Mouse (Mus musculus) R1 (cell line): ENCODE results near the gene Mvb12b.

Experiments
- DNase-seq: peaks from one replicate; pipeline ENCODE4 v3.0.0-alpha.2; 2018; ENCODE audit warnings: low read depth, low spot score

Mvb12b gene

DNA sequence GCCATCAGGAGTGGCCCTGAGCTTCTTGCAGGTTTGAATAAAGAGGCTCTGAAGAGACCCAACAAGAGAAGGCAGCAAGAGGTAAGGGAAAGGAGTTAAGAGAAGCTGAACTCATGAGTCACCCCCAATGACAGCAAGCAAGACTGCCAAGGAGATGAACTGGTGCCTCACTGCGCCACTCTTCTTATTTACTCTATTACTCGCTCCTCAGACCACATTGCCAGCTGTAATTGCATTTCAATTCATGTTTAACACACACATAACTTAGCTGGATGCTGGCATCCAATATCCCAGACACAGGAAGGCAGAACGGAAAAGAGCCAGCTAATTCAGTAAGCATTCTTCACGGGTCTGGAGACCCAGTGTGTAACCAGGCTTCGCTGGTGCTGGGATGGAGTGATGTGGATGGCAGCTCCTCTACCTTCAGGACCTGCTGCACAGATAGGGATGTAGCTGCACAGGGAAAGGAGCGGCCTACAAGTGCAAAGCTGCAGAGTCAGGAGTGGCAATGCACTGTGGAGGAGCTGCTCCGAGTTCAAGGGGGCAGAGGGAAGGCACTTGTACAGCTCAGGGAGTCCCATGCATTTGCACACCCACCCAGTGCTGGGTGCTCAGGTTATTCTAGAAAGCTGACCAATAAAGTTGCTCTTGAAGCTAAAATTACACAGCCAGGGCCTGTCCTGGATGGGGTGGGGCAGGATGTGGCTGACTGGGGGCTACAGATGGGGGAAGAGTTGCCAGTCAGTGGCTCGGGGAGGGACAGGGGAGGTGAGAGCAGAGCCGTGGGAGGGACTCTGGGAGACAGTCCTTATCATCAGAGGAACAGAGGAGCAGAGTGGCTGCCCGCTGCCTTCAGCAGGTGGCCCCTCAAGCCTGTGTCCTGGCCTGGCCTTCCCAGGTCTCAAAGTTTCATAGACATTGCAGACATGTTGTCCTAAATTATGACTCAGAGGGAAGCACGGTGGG, 34.5 kb downstream of the Mvb12b start:
- no peak for DNase-seq

GRCm38 (mm10) chr2:33847196-33847834, 40.4 kb downstream of the Mvb12b start:
- no peak for DNase-seq

DNA sequence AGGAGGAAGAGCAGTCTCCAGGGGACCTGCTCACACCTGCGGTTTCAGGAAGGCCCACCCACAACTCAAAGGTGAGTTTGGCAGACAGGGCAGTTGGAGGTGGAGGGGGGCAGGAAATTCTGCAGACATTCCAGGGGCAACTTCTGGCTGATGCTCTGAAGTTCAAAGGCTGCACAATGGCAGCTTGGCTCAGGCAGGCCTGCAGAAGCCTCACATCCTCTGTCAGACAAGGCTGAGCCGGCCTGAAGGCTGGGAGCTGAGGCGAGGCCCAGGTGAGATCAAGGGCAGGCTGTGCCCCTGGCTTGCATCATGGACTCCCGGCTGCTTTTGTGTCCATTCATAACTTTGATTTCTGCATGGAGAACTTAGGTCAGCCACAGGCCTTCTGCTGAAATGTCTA, 41.1 kb downstream of the Mvb12b start:
- DNase-seq = no peak

DNA sequence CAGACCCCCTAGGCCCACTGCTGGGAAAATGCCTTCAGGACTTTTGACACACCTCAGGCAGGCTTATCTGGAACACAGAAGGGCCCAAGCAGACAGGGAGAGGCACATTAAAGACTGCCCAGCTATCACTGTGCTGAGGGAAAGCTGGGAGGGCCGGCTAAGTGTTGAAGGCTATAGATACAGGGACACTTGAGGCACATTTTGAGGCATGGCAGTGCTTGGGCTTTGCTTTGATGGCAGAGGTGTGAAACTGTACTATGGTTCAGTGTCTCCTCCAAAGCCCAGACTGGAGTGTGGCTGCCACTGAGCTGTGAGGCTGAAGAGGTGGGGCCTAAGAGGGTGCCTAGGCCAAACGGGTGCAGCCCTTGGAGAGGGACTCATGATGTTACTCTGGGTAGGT, 44.1 kb downstream of the Mvb12b start:
- DNase-seq = no peak

DNA sequence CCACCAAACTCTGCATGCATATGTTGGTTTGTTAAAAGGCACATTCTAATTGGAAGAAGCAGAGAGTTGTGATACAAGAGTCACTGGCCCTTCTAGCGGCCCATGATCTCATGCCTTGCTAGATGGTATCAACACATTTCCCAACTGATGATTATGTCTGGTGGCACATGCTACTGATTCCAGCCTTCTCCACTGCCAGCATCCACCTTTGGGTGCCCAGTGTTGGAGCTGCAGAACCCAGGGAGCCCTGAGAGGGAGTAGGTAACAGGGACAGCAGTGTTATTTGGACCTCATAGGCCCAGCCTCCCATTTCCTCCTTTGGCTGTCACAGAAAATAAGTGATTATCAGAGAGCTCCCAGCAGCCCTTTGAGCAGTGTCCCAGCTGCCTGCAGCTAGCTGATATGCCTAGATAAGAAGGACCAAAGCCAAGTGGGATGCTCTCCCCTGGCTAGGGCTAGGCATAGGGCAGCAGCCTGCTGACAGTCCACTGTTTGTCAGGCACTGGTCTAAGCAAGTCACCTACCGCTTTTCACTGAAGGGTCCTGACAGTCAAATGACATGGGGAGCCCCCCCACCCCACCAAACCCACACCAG, 44.7 kb downstream of the Mvb12b start:
- DNase-seq = no peak

DNA sequence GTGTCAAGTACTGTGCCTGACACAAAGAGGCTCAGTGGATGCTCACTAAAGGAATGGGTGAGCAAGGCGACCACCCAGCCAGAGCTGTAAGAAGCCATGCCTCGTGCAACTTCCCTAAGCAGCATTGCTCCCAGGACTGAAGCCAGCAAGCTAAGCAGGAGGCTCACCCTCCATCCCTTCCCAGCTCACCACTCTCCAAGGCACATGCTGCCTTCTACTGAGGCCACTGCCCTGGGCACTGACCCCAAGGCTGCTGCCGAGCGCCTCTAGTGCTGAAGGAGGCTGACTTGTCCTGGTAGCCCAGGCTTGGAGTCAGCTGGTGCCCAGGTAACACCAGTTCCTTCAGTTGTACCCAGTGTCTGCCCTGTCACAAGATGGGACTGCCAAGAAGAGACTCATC, 45.8 kb downstream of the Mvb12b start:
- DNase-seq = no peak

DNA sequence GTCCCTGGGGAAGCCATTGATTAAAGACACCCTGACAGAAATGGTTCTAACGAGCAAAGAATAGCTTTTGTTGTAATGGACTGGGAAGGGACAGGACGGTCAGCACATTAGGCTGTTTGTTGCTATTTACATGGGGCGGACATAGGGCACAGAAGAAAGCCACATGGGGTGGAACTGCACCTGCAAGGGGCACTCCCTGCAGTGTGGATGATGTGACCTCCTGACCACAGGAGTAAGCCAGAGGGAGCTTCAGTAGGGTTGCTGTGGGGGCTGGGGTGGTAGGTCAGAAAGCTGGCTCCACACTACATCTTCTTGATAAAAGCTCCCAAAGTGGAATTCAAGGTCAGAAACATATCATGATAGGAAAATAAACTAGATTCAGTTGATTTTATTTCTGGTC, 47.3 kb downstream of the Mvb12b start:
- no peak for DNase-seq

DNA sequence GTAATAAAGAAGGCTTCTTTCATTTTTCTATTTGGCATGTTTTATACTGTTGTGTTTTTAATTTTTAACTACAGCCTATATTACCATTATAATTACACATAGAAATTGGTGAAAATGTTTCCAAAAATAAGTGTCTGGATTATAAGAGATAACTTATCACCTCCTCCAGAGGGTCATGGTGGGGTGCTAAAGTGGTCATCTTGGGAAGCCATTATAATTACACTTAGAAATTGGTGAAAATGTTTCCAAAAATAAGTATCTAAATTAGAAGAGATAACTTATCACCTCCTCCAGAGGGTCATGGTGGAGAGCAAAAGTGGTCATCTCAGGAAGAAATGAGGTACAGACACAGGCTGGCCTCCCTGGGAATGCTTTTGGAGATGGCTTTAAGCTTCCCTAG, 48.5 kb downstream of the Mvb12b start:
- DNase-seq = no peak

DNA sequence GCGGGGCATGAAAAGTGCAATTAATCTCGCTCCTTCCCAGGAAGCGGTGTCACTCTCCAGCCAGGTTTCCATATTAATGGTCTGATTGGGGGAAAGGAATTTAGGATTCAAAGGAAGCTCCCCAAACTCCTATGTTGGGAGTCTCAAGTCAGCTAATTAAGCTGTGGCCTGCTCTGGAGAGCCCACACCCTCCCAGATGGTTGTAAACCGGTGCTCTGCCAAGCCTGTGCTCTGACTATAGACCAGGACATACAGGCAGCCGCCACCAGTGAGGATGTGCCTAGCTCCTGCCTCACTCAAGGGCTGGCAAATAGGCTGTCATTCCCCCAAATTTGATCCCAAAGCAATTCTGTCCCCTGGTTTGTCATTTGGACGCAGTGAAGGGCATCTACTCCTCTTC, 50.4 kb downstream of the Mvb12b start:
- DNase-seq = no peak

GRCm38 (mm10) chr2:33836660-33837213, 51.0 kb downstream of the Mvb12b start:
- no peak for DNase-seq

GRCm38 (mm10) chr2:33835038-33835437, 52.7 kb downstream of the Mvb12b start:
- DNase-seq = no peak

- no peak for DNase-seq
Measured at GRCm38 (mm10) chr2:33833902-33834301, 53.8 kb downstream of the Mvb12b start.

DNA sequence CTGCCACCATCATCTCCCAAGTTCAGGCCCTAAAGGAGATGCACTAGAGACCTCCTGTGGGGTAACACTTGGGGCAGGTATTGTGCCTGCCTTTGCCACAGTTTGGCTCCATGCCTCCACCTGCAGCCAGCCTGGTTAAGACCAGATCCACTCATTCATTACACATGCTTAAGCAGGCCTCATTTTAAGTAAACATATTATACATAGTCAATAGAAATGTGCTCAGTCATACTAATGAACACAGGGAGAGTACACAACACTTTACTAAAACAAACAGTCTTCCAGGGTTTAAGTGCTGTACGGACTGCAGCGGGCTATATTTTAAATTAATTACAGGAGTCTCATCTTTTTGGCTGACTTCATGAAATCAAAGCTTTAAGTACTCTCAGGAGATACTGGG, 57.9 kb downstream of the Mvb12b start:
- DNase-seq = no peak

DNA sequence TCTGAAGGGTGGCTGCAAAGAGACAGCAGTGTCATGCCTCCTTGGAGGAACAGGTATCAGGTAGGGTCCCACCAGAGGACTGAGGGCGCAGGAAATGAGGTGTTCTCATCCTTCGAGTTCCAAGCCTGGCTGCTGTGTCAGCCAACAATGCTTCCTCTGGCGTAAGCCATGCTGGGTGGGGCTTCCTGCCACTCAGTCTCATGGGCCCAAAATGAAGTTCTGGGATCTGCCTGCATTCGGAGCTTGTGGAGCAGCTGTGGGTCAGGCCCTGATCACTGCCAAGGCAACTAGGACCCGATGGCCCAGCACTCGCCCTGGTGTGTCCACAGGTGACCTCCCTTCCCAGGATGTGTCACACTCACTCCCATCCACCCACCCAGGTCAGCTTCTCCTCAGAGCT, 61.0 kb downstream of the Mvb12b start:
- DNase-seq = no peak

- no peak for DNase-seq
Measured at GRCm38 (mm10) chr2:33824935-33825514, 62.7 kb downstream of the Mvb12b start.

DNA sequence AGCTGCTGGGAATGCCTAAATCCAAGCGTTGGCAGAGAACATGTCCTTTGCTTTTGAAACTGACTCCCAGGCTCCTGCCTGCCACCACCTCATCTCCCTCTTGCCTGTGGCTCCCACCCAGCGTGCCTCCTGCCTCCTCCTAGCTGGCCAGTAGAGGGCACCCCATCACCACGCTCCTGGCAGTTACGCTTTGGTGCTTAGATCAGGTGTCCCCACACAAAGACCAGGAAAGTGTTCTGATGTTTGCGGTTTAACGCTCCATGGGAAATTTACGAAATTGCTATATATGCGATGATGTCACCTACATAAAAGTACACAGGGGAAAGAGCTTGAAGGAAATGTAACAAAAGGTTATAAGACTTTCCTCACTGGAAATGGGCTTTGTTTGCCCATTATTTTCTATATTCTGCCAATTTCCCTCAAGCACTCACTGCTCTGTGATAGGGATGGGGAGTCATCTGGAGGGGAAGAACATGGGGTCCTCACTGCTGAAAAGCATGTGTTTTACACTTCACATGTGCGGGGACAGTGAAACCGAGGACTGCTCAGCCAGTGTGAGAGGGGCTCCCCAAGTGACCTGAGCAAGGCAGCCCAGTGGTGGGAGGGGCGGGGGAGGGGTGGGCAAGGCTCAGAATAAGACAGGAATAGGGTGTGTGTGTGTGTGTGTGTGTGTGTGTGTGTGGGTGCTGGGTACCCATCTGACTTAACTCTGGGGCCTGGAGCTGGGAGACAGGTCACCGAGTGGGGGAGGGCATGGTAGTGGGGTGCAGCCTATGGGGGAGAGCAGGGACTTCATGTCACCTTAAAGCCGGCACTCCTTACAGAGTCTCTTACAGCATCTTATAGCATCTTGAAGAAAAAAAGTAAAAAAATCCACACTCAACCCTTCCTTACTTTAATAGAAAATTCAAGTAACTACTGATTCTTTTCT, 65.8 kb downstream of the Mvb12b start:
- DNase-seq = peak; percentile 80

- no peak for DNase-seq
Measured at GRCm38 (mm10) chr2:33820450-33820849, 67.3 kb downstream of the Mvb12b start.

DNA sequence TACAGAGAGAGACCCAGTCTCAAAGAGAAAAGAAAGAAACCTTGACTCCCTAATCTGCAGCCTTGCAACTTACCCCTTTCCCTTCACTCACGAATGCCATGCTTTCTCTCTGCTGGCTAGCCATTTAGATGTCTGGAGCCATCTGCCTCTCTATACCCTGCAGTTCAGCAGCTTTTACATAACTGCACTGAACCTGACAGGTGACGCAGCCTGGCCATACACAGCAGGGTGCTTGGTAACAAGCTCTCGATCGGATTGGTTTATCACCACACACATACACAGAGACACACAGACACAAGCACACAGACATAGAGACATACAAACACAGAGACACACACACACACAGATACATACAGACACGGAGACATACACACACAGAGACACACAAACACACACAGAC, 67.7 kb downstream of the Mvb12b start:
- DNase-seq = peak; percentile 22

DNA sequence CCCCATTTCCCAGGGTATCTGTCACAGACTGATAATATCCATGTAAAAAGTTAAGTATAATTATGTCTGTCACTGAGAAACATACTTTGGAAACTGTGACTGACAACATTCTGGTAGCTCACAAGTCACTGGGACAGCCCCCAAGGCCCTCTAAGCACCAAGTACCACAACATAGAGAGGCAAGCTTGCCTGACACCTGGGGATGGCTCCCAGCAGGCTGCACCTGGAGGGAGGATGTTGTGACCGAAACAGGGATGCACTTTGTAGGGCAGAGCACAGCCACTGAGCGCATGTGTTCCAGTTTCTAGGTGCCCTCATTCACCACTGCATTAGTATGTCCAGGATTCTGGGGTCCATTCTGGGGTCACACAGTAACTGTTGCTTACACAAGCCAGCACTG, 69.4 kb downstream of the Mvb12b start:
- DNase-seq = no peak

DNA sequence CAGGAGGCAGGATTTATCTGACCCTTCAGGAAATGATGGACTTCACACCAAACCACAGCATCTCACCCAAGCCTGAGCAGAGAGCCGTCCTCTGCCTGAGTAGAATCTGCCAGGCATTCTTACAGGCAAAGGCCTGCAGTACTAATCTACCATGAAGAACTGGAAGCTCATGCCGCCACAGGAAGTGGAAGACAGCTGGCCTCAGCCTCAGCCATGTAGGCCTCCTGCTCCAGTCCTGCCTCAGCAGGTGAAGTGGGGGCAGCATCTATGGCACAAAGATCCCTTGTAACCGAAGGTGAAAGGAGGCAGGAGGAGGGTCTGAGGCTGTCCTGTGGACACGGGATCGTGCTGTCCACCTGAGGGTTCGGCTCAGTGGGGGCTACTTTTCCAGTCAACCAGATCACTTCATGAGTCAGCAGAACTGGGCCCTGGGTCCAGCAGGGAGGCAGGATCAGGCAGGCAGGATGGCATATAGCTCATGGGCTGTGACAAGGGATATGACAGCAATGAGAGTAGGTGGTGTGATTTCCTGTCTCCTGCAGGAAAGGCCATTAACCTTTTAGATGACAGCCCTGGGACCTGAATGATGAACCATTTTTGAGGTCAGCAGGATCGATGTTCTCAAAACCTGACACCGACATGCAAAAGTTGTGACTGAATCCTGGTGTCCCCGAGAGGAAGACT, 69.9 kb downstream of the Mvb12b start:
- DNase-seq = no peak
